Mouse (Mus musculus): Measurements from ENCODE around the gene Ankrd40. TPM values are rescaled to one million over a fixed set of nuclear protein-coding genes. Genes with fewer than 3 reads are reported as not detected.

Ankrd40 gene
- polyA plus RNA-seq, 1 experiment: 73.2 TPM

DNA sequence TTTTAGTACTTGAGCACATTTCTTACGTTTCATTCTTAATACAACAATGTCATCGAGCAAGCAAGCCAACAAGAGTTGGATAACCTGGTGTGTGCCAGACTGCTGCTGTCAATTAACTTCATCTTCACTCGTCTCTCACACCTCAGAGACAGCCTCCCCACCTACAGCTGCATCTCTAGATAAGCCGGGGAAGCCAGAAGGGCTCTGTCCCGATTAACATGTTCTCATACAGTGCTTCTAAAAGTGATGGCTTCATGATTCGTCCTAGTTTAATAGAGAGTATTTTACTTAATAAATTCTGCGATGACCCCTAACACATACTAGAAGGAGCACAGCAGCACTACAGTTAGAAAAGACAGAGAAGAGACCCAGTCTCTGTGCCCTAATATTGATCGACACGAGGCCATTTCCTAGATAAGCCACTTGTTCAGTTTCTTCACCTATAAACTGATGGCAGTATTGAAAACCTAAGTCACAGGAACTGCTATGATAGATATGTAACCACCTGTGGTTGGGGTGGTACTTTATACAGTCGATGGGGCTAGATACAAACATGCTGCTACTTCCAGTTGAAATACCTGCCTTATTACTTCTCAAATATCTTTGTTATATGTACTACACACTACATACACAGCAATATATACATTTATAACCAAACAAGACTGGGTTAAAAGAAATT is 37.6 kb upstream of the Ankrd40 start:
- Histone ChIP-seq H3K4me1 (ENCODE audit: control insufficient read depth, insufficient read depth, insufficient read length, low read length) (no peaks in the 10 kb centered on the region), H3K36me3 (ENCODE audit: control insufficient read depth, insufficient read depth, low read length) (peaks cover 71% of the 10 kb centered on the region), H3K27me3 (ENCODE audit: control insufficient read depth, insufficient read depth, low read length) (no peaks in the 10 kb centered on the region), H3K27ac (ENCODE audit: insufficient read depth, low read depth, low read length) (no peak overlapping the region), H3K4me3 (ENCODE audit: low read depth, low read length) (no peak overlapping the region)
- TF ChIP-seq CTCF (IDR thresholded peaks at IDR 0.05; ENCODE audit: extremely low read depth, insufficient read length, insufficient replicate concordance, low read depth, low read length): no peak
- no peak for TF ChIP-seq POLR2A (IDR thresholded peaks at IDR 0.05; ENCODE audit: low read depth, low read length)
- 85% methylated on average over 10 of the region's 10 CpGs for WGBS

DNA sequence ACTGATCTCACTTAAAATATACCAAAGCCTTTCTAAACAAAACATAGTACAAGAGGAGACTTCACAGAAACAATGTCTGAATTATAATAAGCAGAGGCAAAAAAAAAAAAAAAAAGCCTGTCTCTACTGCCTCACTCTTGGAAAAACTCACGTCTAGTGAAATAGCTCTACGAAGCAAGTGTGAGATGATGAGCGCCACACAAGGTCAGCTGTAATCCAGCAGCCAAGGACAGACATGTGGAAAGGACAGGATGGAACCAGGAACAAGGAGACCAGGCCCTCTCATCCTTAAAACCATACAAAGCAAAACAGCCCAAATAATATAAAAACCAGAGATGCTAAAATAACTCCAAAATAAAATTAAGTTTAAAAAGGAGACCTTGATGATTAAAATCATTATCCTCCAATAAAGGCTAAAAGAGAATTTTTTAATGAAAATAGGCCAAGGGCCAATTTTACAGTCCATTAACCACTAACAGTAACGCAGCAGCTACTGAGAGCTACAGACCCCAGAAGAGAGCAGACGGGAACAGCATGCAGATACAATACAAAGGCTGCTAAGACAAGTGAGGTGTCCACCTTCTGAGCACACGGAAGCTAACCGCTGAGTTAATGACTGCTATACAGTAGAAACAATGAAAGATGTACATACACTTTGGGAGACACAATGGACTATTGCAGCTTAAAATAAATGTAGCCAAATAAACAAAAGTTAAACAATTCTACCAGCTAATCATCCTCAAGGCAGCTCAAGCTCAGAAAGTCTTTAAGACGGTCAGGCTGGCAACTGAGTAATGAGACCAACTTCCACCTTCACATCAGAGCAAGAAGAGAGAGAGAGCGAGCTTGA is 32.6 kb upstream of the Ankrd40 start:
- WGBS: 85% methylated on average over 9 of the region's 9 CpGs
- peaks cover 68% of the 10 kb centered on the region for H3K36me3 ChIP-seq (ENCODE audit: control insufficient read depth, insufficient read depth, low read length)

DNA sequence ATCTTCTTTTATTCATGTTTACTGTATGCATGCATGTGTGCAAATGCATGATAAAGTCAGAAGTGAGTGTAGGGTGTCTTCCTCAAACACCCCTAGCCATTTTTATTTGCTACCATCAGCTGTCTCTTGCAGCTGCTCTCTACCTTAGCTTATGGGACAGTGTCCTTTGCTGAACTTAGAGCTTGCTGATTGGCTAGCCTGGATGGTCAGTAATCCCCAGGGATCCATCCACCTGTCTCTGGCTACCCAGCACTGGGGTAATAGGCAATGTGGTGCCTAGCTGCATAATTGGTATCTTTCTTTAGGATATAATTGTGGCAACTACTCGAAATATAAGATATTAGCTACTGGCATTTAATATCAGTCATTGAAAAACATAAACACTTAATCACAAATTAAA is 15.1 kb upstream of the Ankrd40 start:
- 36% methylated on average over 1 of the region's 1 CpGs for WGBS
- peaks cover 8% of the 10 kb centered on the region for H3K36me3 ChIP-seq (ENCODE audit: control insufficient read depth, insufficient read depth, low read length)

More for the DNA sequence above, 32.6 kb upstream of the Ankrd40 start:
- TF ChIP-seq CTCF (IDR thresholded peaks at IDR 0.05; ENCODE audit: extremely low read depth, insufficient read length, insufficient replicate concordance, low read depth, low read length) (no peak), POLR2A (IDR thresholded peaks at IDR 0.05; ENCODE audit: low read depth, low read length) (no peak)
- H3K27ac ChIP-seq (ENCODE audit: insufficient read depth, low read depth, low read length): no peak overlapping the region
- no peaks in the 10 kb centered on the region for H3K27me3 ChIP-seq (ENCODE audit: control insufficient read depth, insufficient read depth, low read length)
- H3K4me1 ChIP-seq (ENCODE audit: control insufficient read depth, insufficient read depth, insufficient read length, low read length): no peaks in the 10 kb centered on the region
- H3K4me3 ChIP-seq (ENCODE audit: low read depth, low read length): no peak overlapping the region

DNA sequence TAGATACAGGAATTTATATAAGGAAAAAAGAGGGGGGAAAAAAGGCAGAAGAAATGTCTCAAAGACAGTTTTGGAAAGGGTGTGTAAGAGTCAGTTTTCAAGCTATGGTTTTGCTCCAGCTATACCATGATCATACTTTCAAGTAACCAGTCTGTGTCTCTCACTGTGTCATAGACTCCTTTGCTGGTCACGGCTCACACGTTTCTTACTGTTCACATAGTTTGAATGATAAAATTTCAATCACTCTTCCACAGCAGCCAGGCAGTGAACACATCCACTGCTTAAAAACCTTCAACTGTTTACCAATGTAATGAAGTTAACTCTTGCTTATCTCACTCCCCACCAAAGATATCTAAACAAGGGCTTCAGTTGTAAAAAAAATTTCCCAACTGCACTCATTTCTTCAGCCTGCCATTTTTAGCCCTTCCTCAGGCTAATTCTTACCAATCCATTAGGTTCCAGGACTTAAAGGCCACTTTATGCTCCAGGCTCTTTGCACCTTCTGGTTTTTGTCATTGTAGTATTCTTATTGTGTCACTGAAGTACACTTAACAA is 13.6 kb upstream of the Ankrd40 start:
- H3K27ac ChIP-seq (ENCODE audit: insufficient read depth, low read depth, low read length): no peak overlapping the region
- no peak for TF ChIP-seq CTCF (IDR thresholded peaks at IDR 0.05; ENCODE audit: extremely low read depth, insufficient read length, insufficient replicate concordance, low read depth, low read length)
- TF ChIP-seq POLR2A (IDR thresholded peaks at IDR 0.05; ENCODE audit: low read depth, low read length): no peak
- no peak overlapping the region for H3K4me3 ChIP-seq (ENCODE audit: low read depth, low read length)
- H3K27me3 ChIP-seq (ENCODE audit: control insufficient read depth, insufficient read depth, low read length): no peaks in the 10 kb centered on the region
- H3K4me1 ChIP-seq (ENCODE audit: control insufficient read depth, insufficient read depth, insufficient read length, low read length): peaks cover 12% of the 10 kb centered on the region; the same call in 1 of the 2 replicates
- WGBS: 27% methylated on average over 2 of the region's 2 CpGs
- peaks cover 6% of the 10 kb centered on the region; the same call in 1 of the 2 replicates for H3K36me3 ChIP-seq (ENCODE audit: control insufficient read depth, insufficient read depth, low read length)

More for the DNA sequence above, 15.1 kb upstream of the Ankrd40 start:
- peaks cover 8% of the 10 kb centered on the region; the same call in 1 of the 2 replicates for H3K4me1 ChIP-seq (ENCODE audit: control insufficient read depth, insufficient read depth, insufficient read length, low read length)
- H3K27me3 ChIP-seq (ENCODE audit: control insufficient read depth, insufficient read depth, low read length): no peaks in the 10 kb centered on the region
- no peak overlapping the region for H3K27ac ChIP-seq (ENCODE audit: insufficient read depth, low read depth, low read length)
- TF ChIP-seq POLR2A (IDR thresholded peaks at IDR 0.05; ENCODE audit: low read depth, low read length): no peak
- TF ChIP-seq CTCF (IDR thresholded peaks at IDR 0.05; ENCODE audit: extremely low read depth, insufficient read length, insufficient replicate concordance, low read depth, low read length): no peak
- no peak overlapping the region for H3K4me3 ChIP-seq (ENCODE audit: low read depth, low read length)

DNA sequence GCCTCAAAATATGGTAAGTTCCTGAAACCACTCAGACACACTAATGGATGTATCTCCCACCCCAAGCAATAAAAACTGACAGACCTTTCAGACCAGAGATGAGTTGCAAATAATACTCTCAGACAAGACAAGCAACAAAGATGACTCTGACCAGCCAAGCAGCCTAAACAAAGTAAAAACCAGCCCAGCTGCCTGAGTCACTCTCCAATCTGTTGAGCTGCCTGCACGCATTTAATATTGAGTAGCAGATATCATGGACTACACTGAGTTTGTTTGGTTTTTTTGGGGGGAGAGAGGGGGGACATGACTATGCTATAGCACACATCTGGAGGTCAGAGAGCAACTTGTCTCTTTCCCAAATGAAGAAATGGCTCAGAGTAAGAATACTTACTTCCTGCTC is 12.5 kb upstream of the Ankrd40 start:
- 38% methylated on average over 1 of the region's 1 CpGs for WGBS
- peaks cover 5% of the 10 kb centered on the region; the same call in 1 of the 2 replicates for H3K36me3 ChIP-seq (ENCODE audit: control insufficient read depth, insufficient read depth, low read length)
- peaks cover 12% of the 10 kb centered on the region; the same call in 1 of the 2 replicates for H3K4me1 ChIP-seq (ENCODE audit: control insufficient read depth, insufficient read depth, insufficient read length, low read length)
- no peak overlapping the region for H3K4me3 ChIP-seq (ENCODE audit: low read depth, low read length)
- H3K27me3 ChIP-seq (ENCODE audit: control insufficient read depth, insufficient read depth, low read length): no peaks in the 10 kb centered on the region
- no peak overlapping the region for H3K27ac ChIP-seq (ENCODE audit: insufficient read depth, low read depth, low read length)
- TF ChIP-seq CTCF (IDR thresholded peaks at IDR 0.05; ENCODE audit: extremely low read depth, insufficient read length, insufficient replicate concordance, low read depth, low read length): no peak
- no peak for TF ChIP-seq POLR2A (IDR thresholded peaks at IDR 0.05; ENCODE audit: low read depth, low read length)

DNA sequence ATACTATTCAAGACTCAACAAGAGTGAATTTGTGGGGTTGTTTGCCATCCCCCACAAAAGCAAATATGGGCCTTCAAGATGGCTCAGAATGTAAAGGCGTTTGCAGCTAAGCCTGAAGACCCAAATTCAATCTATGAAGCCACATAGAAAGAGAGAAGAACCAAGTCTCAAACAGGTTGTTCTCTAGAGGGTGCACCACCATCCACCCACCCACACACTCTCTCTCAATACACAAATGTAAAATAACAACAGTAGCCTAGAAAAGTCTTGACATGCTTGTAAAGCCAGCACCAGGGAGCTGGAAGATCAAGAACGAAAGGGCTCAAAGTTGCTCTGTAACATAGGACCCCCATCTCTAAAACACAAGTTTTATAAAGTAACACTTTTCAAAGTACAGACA is 11.3 kb upstream of the Ankrd40 start:
- Histone ChIP-seq H3K4me1 (ENCODE audit: control insufficient read depth, insufficient read depth, insufficient read length, low read length) (peaks cover 12% of the 10 kb centered on the region; the same call in 1 of the 2 replicates), H3K4me3 (ENCODE audit: low read depth, low read length) (no peak overlapping the region), H3K27me3 (ENCODE audit: control insufficient read depth, insufficient read depth, low read length) (no peaks in the 10 kb centered on the region), H3K27ac (ENCODE audit: insufficient read depth, low read depth, low read length) (no peak overlapping the region), H3K36me3 (ENCODE audit: control insufficient read depth, insufficient read depth, low read length) (peaks cover 3% of the 10 kb centered on the region; the same call in 1 of the 2 replicates)
- WGBS: 46% methylated on average over 2 of the region's 2 CpGs
- no peak for TF ChIP-seq POLR2A (IDR thresholded peaks at IDR 0.05; ENCODE audit: low read depth, low read length)
- TF ChIP-seq CTCF (IDR thresholded peaks at IDR 0.05; ENCODE audit: extremely low read depth, insufficient read length, insufficient replicate concordance, low read depth, low read length): no peak

All from small intestine, adult 2 months (tissue).